Mouse (Mus musculus) hindbrain, postnatal 0 days (tissue): ENCODE results near the gene Spata18. TPM values are rescaled to one million over a fixed set of nuclear protein-coding genes. Genes with fewer than 3 reads are reported as not detected.

ENCODE experiments used
- ATAC-seq: fragments of 200-750 bp; cut with Nextera tagmentation; 2 replicates; pipeline ENCODE4 v1.8.0; 2017; ENCODE audit warnings: mild to moderate bottlenecking, moderate TSS enrichment, moderate library complexity
- DNase-seq: peaks from one replicate; pipeline ENCODE4 v3.0.0-alpha.2; 2015; ENCODE audit warnings: low spot score
- H3K27ac ChIP-seq: fragments of 300-500 bp; sonication (generic); 2 replicates; pipeline ENCODE4 v1.5.1; 2014; ENCODE audit warnings: mild to moderate bottlenecking
- H3K27me3 ChIP-seq: fragments of 300-500 bp; sonication (generic); 2 replicates; pipeline ENCODE4 v1.6.1; 2014; ENCODE audit warnings: low read length, mixed read lengths; ENCODE audit not compliant: insufficient read depth
- H3K36me3 ChIP-seq: fragments of 300-500 bp; sonication (generic); 2 replicates; pipeline ENCODE4 v1.6.1; 2014; ENCODE audit warnings: low read length, mixed read lengths; ENCODE audit not compliant: insufficient read depth
- H3K4me1 ChIP-seq: fragments of 300-500 bp; sonication (generic); 2 replicates; pipeline ENCODE4 v1.6.1; 2014; ENCODE audit warnings: antibody characterized with exemption, low read length, mixed read lengths; ENCODE audit not compliant: insufficient read depth
- H3K4me2 ChIP-seq: fragments of 300-500 bp; sonication (generic); 2 replicates; pipeline ENCODE4 v1.6.1; 2014; ENCODE audit warnings: low read depth, mild to moderate bottlenecking, low read length, moderate library complexity, mixed read lengths
- H3K4me3 ChIP-seq: fragments of 300-500 bp; sonication (generic); 2 replicates; pipeline ENCODE4 v1.5.1; 2014; ENCODE audit warnings: low read length
- H3K9ac ChIP-seq: fragments of 300-500 bp; sonication (generic); replicated peaks from 2 replicates; pipeline ENCODE4 v1.6.1; 2014; ENCODE audit warnings: mild to moderate bottlenecking, low read length, moderate library complexity, mixed read lengths
- H3K9me3 ChIP-seq: fragments of 300-500 bp; sonication (generic); 2 replicates; pipeline ENCODE4 v1.6.1; 2016; ENCODE audit warnings: low read length, mixed read lengths
- CTCF ChIP-seq: IDR thresholded peaks from 2 replicates; pipeline ENCODE4 v1.5.1; 2016; ENCODE audit warnings: antibody characterized with exemption, control low read depth, low read depth
- WGBS: fragments of 180-500 bp; shearing (Covaris S2); extraction: QIAGEN DNeasy Blood & Tissue Kit; methylation state at CpG from one replicate; pipeline ENCODE4 v1.1.7; 2014; 5-methylcytosine and 5-hydroxymethylcytosine counted together
- polyA plus RNA-seq: library from polyadenylated mRNA; unstranded; fragments of >200 nt; fragmentation: Nextera tagmentation; extraction: Ambion mirVana; gene quantifications from 2 replicates; pipeline ENCODE4 v1.2.1, GENCODE M21; 2015
- total RNA-seq: library from RNA; depleted of rRNA; stranded (reverse); fragments of >200 nt; gene quantifications from 2 replicates; pipeline ENCODE4 v1.2.3, GENCODE M21; 2014; rRNA removed

Spata18 gene
- total RNA-seq (1.2 and 1.4 TPM in 2 replicates), polyA plus RNA-seq (0.83 and 1.1 TPM in 2 replicates)

- Histone ChIP-seq H3K4me2 (peak within 1 kb of the TSS; percentile 68), H3K27me3 (peaks cover 32% of the 10 kb centered on the region), H3K9ac (no peak within 1 kb of the TSS; the same call in 1 of the 2 replicates), H3K9me3 (no peaks in the 10 kb centered on the region), H3K27ac (no peak within 1 kb of the TSS), H3K36me3 (no peaks in the 10 kb centered on the region), H3K4me3 (peak within 1 kb of the TSS; percentile 46), H3K4me1 (peaks cover 15% of the 10 kb centered on the region; the same call in 1 of the 2 replicates)
- WGBS, result under 1% methylated on average over 56 of the region's 57 CpGs
- no peak for TF ChIP-seq CTCF
- DNase-seq, result peak; percentile 30
- 0 out of 2 replicates have a peak, but pooled peaks have one; percentile 21 for ATAC-seq
Measured at GRCm38 (mm10) chr5:73651061-73651854, at the start of gene Spata18. TSS of gene Spata18 (plus strand) at chr5:73651379.

GRCm38 (mm10) chr5:73602865-73603264 is 48.3 kb upstream of the Spata18 start:
- Histone ChIP-seq H3K4me1 (no peaks in the 10 kb centered on the region), H3K36me3 (no peaks in the 10 kb centered on the region), H3K9ac (no peak overlapping the region), H3K27ac (no peak overlapping the region), H3K27me3 (no peaks in the 10 kb centered on the region), H3K4me2 (no peak overlapping the region), H3K9me3 (no peaks in the 10 kb centered on the region), H3K4me3 (no peak overlapping the region)
- TF ChIP-seq CTCF, result peak; percentile 23
- ATAC-seq (no peak), DNase-seq (no peak)
- WGBS, result 80% methylated on average over 3 of the region's 3 CpGs

GRCm38 (mm10) chr5:73604542-73604941 is 46.6 kb upstream of the Spata18 start:
- Histone ChIP-seq H3K4me3 (no peak overlapping the region), H3K27me3 (no peaks in the 10 kb centered on the region), H3K4me1 (no peaks in the 10 kb centered on the region), H3K9me3 (no peaks in the 10 kb centered on the region), H3K4me2 (no peak overlapping the region), H3K36me3 (no peaks in the 10 kb centered on the region), H3K27ac (no peak overlapping the region), H3K9ac (no peak overlapping the region)
- TF ChIP-seq CTCF, result no peak
- DNase-seq (no peak), ATAC-seq (no peak)
- 56% methylated on average over 6 of the region's 6 CpGs for WGBS

GRCm38 (mm10) chr5:73604964-73605363 is 46.2 kb upstream of the Spata18 start:
- H3K4me2 ChIP-seq, result no peak overlapping the region
- ATAC-seq, result no peak
- WGBS, result 82% methylated on average over 6 of the region's 6 CpGs
- DNase-seq, result no peak
- H3K4me1 ChIP-seq, result no peaks in the 10 kb centered on the region
- no peak overlapping the region for H3K27ac ChIP-seq
- H3K9ac ChIP-seq, result no peak overlapping the region
- no peaks in the 10 kb centered on the region for H3K9me3 ChIP-seq
- no peak for TF ChIP-seq CTCF
- H3K27me3 ChIP-seq, result no peaks in the 10 kb centered on the region
- H3K4me3 ChIP-seq, result no peak overlapping the region
- H3K36me3 ChIP-seq, result no peaks in the 10 kb centered on the region

GRCm38 (mm10) chr5:73611071-73611470 is 40.1 kb upstream of the Spata18 start:
- ATAC-seq (no peak), DNase-seq (no peak)
- Histone ChIP-seq H3K27me3 (no peaks in the 10 kb centered on the region), H3K4me3 (no peak overlapping the region), H3K4me2 (no peak overlapping the region), H3K9me3 (no peaks in the 10 kb centered on the region; the same call in 1 of the 2 replicates), H3K4me1 (no peaks in the 10 kb centered on the region), H3K27ac (no peak overlapping the region), H3K36me3 (no peaks in the 10 kb centered on the region), H3K9ac (no peak overlapping the region)
- no peak for TF ChIP-seq CTCF
- WGBS, result 95% methylated on average over 4 of the region's 4 CpGs

- 91% methylated on average over 8 of the region's 8 CpGs for WGBS
- Histone ChIP-seq H3K9ac (no peak overlapping the region), H3K4me2 (no peak overlapping the region), H3K4me3 (no peak overlapping the region), H3K9me3 (no peaks in the 10 kb centered on the region; the same call in 1 of the 2 replicates), H3K27ac (no peak overlapping the region), H3K27me3 (no peaks in the 10 kb centered on the region), H3K4me1 (no peaks in the 10 kb centered on the region), H3K36me3 (no peaks in the 10 kb centered on the region)
- no peak for TF ChIP-seq CTCF
- no peak for ATAC-seq
- DNase-seq, result no peak
Measured at GRCm38 (mm10) chr5:73613296-73613695, 37.9 kb upstream of the Spata18 start.

- ATAC-seq (no peak), DNase-seq (no peak)
- H3K4me2 ChIP-seq, result no peak overlapping the region
- H3K36me3 ChIP-seq, result no peaks in the 10 kb centered on the region
- TF ChIP-seq CTCF, result no peak
- H3K4me1 ChIP-seq, result no peaks in the 10 kb centered on the region
- H3K27me3 ChIP-seq, result no peaks in the 10 kb centered on the region
- 81% methylated on average over 7 of the region's 7 CpGs for WGBS
- H3K27ac ChIP-seq, result no peak overlapping the region
- H3K9me3 ChIP-seq, result no peaks in the 10 kb centered on the region; the same call in 1 of the 2 replicates
- no peak overlapping the region for H3K9ac ChIP-seq
- H3K4me3 ChIP-seq, result no peak overlapping the region
Measured at GRCm38 (mm10) chr5:73615211-73615610, 36.0 kb upstream of the Spata18 start.
